Mouse (Mus musculus) limb, embryonic 14.5 days (tissue): Measurements from ENCODE around the gene BC053393. TPM values are rescaled to one million over a fixed set of nuclear protein-coding genes. Genes with fewer than 3 reads are reported as not detected.

Source experiments
- ATAC-seq: fragments of 200-750 bp; cut with Nextera tagmentation; 2 replicates; pipeline ENCODE4 v1.8.0; 2017; ENCODE audit warnings: low read depth, moderate number of reproducible peaks, moderate TSS enrichment; ENCODE audit not compliant: low FRiP score
- DNase-seq: peaks from one replicate; pipeline ENCODE4 v3.0.0-alpha.2; 2015; ENCODE audit warnings: low spot score
- H3K27ac ChIP-seq: fragments of 300-500 bp; sonication (generic); replicated peaks from 2 replicates; pipeline ENCODE4 v1.5.1; 2014; ENCODE audit warnings: low read depth, mild to moderate bottlenecking, low read length, moderate library complexity, mixed read lengths
- H3K27me3 ChIP-seq: fragments of 300-500 bp; sonication (generic); 2 replicates; pipeline ENCODE4 v1.6.1; 2014; ENCODE audit warnings: low read length, mixed read lengths; ENCODE audit not compliant: control insufficient read depth, insufficient read depth
- H3K36me3 ChIP-seq: fragments of 300-500 bp; sonication (generic); 2 replicates; pipeline ENCODE4 v1.6.1; 2014; ENCODE audit warnings: mild to moderate bottlenecking, low read length, moderate library complexity, mixed read lengths; ENCODE audit not compliant: control insufficient read depth, insufficient read depth
- H3K4me1 ChIP-seq: fragments of 300-500 bp; sonication (generic); 2 replicates; pipeline ENCODE4 v1.6.1; 2014; ENCODE audit warnings: antibody characterized with exemption, low read length, mixed read lengths; ENCODE audit not compliant: control insufficient read depth, insufficient read depth
- H3K4me2 ChIP-seq: fragments of 300-500 bp; sonication (generic); replicated peaks from 2 replicates; pipeline ENCODE4 v1.6.1; 2014; ENCODE audit warnings: low read depth, mild to moderate bottlenecking, low read length, moderate library complexity; ENCODE audit not compliant: severe bottlenecking
- H3K4me3 ChIP-seq: fragments of 300-500 bp; sonication (generic); replicated peaks from 2 replicates; pipeline ENCODE4 v1.5.1; 2014; ENCODE audit warnings: low read length
- H3K9ac ChIP-seq: fragments of 300-500 bp; sonication (generic); 2 replicates; pipeline ENCODE4 v1.6.1; 2014; ENCODE audit warnings: mild to moderate bottlenecking, low read depth, low read length, moderate library complexity; ENCODE audit not compliant: severe bottlenecking
- H3K9me3 ChIP-seq: fragments of 300-500 bp; sonication (generic); 2 replicates; pipeline ENCODE4 v1.6.1; 2016; ENCODE audit warnings: low read length; ENCODE audit not compliant: control insufficient read depth
- POLR2A ChIP-seq: fragments of 200-500 bp; IDR thresholded peaks from 2 replicates; pipeline ENCODE4 v1.8.0; 2012; ENCODE audit warnings: inconsistent platforms, mild to moderate bottlenecking, moderate library complexity, borderline replicate concordance; ENCODE audit not compliant: insufficient read depth, insufficient read length; ENCODE audit errors: extremely low read depth
- WGBS: fragments of 180-500 bp; shearing (Covaris S2); extraction: QIAGEN DNeasy Blood & Tissue Kit; methylation state at CpG from one replicate; pipeline ENCODE4 v1.1.7; 2014; 5-methylcytosine and 5-hydroxymethylcytosine counted together
- polyA plus RNA-seq, 2 experiments: library from polyadenylated mRNA; depleted of rRNA in 1 of 2; stranded (reverse) in 1 of 2; unstranded in 1 of 2; fragments of >200 nt; fragmentation: Nextera tagmentation in 1 of 2; extraction: Ambion mirVana in 1 of 2; gene quantifications; 2 replicates each; pipeline versions ENCODE4 v1.2.1 to v1.2.3; 2012 to 2014

The BC053393 gene
- 0.05 and 0.06 TPM in 2 replicates for polyA plus RNA-seq (2012; rRNA removed)
- polyA plus RNA-seq (2014; fragmentation: Nextera tagmentation; extraction: Ambion mirVana), result 0.08 TPM in 1 of 2 replicates, not detected in the other

DNA sequence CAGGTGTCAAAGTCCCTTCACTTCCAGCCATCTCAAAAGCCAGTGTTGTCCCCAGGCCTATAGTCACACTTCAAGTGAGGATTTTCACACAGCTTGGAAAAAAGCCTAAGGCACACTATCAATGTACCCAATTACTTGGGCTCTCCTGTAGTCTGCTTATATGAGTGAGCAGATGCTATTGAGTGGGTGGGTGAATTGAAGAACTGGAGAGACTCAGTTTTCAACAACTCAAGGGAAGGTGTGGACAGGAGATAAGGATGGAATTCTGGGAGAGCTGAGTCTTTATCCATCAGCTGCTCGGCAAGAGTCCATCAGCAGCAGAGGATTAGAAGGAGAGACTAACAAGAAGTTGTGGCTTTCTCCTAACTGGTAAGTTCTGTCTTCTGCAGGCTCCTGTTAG, at the start of gene BC053393:
Gene BC053393, plus strand, starts transcription at position 210 of the 400 bp plus-strand sequence.
- no peaks in the 10 kb centered on the region for H3K4me1 ChIP-seq
- no peak within 1 kb of the TSS for H3K4me3 ChIP-seq
- no peak for DNase-seq
- no peak for ATAC-seq
- H3K36me3 ChIP-seq, result no peaks in the 10 kb centered on the region
- H3K4me2 ChIP-seq, result no peak within 1 kb of the TSS
- no peak within 1 kb of the TSS for H3K9ac ChIP-seq
- no peak within 1 kb of the TSS for H3K27ac ChIP-seq
- no peaks in the 10 kb centered on the region for H3K27me3 ChIP-seq
- H3K9me3 ChIP-seq, result no peaks in the 10 kb centered on the region
- TF ChIP-seq POLR2A, result no peak
- 73% methylated on average over 1 of the region's 1 CpGs for WGBS

DNA sequence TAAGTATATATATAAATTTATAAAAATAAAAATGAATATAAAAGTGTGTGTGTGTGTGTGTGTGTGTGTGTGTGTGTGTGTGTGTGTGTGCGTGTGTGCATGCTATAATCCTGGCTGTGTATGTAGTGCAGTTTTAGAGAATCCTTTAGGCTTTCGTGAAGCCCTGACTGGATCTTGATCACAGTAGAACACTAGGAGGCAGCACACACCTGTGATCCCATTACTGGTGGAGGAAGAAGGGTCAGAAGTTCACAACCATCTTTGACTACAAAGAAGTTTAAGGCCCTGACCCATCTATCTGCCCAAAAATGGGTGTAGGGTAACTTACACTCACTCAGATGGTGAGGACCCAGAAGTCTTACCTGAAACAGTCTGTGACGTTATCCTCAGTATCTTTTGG, 48.6 kb upstream of the BC053393 start:
- H3K27me3 ChIP-seq, result no peaks in the 10 kb centered on the region
- TF ChIP-seq POLR2A, result no peak
- DNase-seq (no peak), ATAC-seq (no peak)
- no peaks in the 10 kb centered on the region for H3K4me1 ChIP-seq
- H3K27ac ChIP-seq, result no peak overlapping the region
- no peak overlapping the region for H3K9ac ChIP-seq
- WGBS, result 80% methylated on average over 3 of the region's 3 CpGs
- no peaks in the 10 kb centered on the region for H3K36me3 ChIP-seq
- H3K4me2 ChIP-seq, result no peak overlapping the region
- no peak overlapping the region for H3K4me3 ChIP-seq
- H3K9me3 ChIP-seq, result no peaks in the 10 kb centered on the region

DNA sequence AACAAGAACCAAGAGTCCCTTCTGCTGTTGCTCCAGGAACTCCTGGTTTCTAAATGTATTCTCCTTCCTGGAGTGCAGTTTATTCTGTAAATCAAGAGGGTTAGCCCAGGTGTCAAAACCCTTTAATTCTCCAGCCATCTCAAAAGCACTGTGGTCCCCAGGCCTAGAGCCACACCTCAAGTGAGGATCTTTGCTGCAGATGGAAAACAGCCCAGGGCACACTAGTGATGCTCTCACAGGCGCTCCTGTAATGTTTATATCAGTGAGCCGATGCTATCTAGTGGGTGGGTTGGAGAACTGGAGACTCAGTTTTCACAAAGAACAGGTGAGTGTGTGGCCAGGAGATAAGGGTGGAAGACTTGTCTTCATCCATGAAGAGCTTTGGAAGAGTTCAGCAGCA, 47.4 kb upstream of the BC053393 start, which contains the start of gene Gm12169:
Gene Gm12169, plus strand, starts transcription at position 301 of the 400 bp plus-strand sequence.
- H3K4me2 ChIP-seq, result no peak within 1 kb of the TSS
- no peak within 1 kb of the TSS for H3K27ac ChIP-seq
- DNase-seq (no peak), ATAC-seq (no peak)
- no peak within 1 kb of the TSS for H3K4me3 ChIP-seq
- H3K9me3 ChIP-seq, result no peaks in the 10 kb centered on the region
- H3K27me3 ChIP-seq, result no peaks in the 10 kb centered on the region
- 83% methylated on average over 2 of the region's 2 CpGs for WGBS
- H3K9ac ChIP-seq, result no peak within 1 kb of the TSS
- no peaks in the 10 kb centered on the region for H3K4me1 ChIP-seq
- no peaks in the 10 kb centered on the region for H3K36me3 ChIP-seq
- TF ChIP-seq POLR2A, result no peak

- ATAC-seq (no peak), DNase-seq (no peak)
- Histone ChIP-seq H3K9ac (no peak overlapping the region), H3K4me3 (no peak overlapping the region), H3K9me3 (no peaks in the 10 kb centered on the region), H3K27ac (no peak overlapping the region), H3K36me3 (no peaks in the 10 kb centered on the region), H3K4me1 (no peaks in the 10 kb centered on the region), H3K27me3 (no peaks in the 10 kb centered on the region), H3K4me2 (no peak overlapping the region)
- TF ChIP-seq POLR2A, result no peak
- WGBS, result 70% methylated on average over 4 of the region's 4 CpGs
These were observed 41.2 kb upstream of the BC053393 start for GRCm38 (mm10) chr11:46530149-46530548.

DNA sequence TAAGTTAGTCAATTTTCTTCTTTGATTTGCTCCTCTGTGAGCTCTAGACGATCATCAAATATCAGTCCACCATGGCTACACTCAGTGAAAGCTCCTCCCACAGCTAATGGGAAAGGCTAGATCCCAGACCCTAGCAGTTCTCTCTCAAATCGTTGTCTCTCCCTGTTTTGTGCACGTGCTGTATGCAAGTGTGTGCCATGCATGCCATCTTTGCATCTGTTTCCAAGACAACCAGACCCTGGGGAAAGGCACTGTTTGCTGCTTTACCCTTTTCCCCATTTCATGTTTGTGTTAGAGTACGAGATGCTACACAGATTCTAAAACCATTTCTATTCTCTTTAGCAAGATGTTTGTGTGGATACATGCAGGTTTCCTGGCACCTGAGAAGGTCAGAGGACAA, 34.4 kb upstream of the BC053393 start:
- H3K36me3 ChIP-seq, result no peaks in the 10 kb centered on the region
- no peak overlapping the region for H3K27ac ChIP-seq
- H3K9me3 ChIP-seq, result no peaks in the 10 kb centered on the region
- no peak overlapping the region for H3K9ac ChIP-seq
- TF ChIP-seq POLR2A, result no peak
- ATAC-seq (no peak), DNase-seq (no peak)
- no peak overlapping the region for H3K4me3 ChIP-seq
- H3K27me3 ChIP-seq, result no peaks in the 10 kb centered on the region
- no peaks in the 10 kb centered on the region for H3K4me1 ChIP-seq
- WGBS, result 86% methylated on average over 4 of the region's 4 CpGs
- H3K4me2 ChIP-seq, result no peak overlapping the region

- Histone ChIP-seq H3K4me2 (no peak overlapping the region), H3K36me3 (no peaks in the 10 kb centered on the region), H3K9me3 (no peaks in the 10 kb centered on the region), H3K9ac (no peak overlapping the region), H3K27me3 (no peaks in the 10 kb centered on the region), H3K4me3 (no peak overlapping the region), H3K27ac (no peak overlapping the region), H3K4me1 (no peaks in the 10 kb centered on the region)
- TF ChIP-seq POLR2A, result no peak
- ATAC-seq (no peak), DNase-seq (no peak)
- WGBS, result 75% methylated on average over 2 of the region's 2 CpGs
These were observed 27.8 kb upstream of the BC053393 start for GRCm38 (mm10) chr11:46543530-46543929.
